Mouse (Mus musculus) spleen, adult 10 weeks (tissue): ENCODE results near the gene Rcan3. TPM values are rescaled to one million over a fixed set of nuclear protein-coding genes. Genes with fewer than 3 reads are reported as not detected.

ENCODE experiments used
- polyA plus RNA-seq: library from polyadenylated mRNA; stranded (reverse); fragments of 350-450 nt; fragmentation: Illumina TruSeq; extraction: RNeasy Lipid Tissue Mini Kit (QIAGEN cat#74804); gene quantifications from one replicate; pipeline ENCODE4 v1.2.3, GENCODE M21; 2015; ENCODE audit warnings: low replicate concordance; ENCODE audit not compliant: insufficient read depth

Rcan3 gene
- polyA plus RNA-seq: 11.0 TPM

DNA sequence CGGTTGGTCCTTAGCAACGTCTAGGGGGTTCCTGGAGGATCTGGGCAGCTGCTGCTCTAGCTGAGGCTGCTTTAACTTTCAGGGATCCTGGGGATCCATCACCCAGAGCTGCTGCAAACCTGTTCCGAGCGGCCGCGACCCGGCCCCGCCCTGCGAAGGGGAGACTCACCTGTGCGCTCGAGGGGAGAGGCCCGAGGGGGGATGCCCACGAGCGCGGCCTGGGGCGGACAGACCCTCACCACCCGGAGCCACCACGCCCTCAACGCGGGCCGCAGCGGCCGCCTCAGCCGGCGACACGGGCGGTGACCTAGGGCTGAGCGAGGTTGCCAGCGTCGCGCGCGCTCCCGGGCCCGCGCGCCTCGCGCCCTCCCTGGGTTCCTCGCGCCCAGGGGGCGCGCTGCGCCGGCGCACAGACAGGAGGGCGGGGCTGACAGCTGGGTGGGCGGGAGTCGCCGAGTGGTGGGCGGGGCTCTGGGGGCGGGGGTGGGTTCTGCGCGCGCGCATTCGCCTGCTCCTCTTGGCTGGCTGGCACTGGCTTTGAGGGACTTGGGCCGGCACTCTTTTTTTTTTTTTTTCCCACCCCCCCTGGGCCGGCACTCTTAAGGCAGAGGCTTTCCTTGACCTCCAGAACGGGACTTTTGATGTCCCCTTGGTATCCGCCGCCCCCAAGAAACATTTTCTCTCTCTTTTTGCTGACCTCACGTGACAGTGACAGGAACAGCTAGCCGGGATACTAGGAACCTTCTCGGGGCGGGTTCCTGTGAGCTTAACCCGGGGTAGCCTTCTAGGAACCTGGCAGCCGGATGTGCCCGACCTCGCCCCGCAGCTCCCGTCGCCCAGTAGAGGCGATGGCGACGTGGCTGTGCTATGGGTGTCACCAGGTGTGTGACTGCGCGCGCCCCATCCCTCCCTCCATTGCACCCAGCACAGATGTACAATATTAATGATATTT lies at the start of gene Rcan3:
Gene Rcan3 (minus strand): TSS at position 411 of the 952 bp plus-strand sequence.

DNA sequence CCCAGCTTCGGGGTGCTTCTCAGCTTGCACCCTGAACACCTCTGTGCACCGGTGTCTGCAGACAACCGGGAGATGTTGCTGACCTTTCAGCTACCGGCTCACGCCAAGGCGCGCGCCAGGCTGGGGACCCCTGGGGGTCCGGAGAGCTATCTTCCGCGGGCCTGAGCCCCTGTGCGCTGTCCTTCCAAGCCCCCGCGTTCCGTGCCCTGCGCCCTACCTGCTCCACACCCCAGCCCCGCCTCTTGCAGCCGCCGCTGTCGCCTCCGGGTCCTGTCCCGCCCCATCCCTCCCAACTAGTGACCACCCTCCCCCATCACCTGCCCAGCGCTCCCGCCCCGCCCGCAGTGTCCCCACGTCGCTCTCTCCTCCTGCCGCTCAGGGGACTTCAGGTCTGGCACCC lies 35.7 kb downstream of the Rcan3 start, which contains the start of gene Ncmap:
Gene Ncmap (minus strand): TSS at position 237 of the 400 bp plus-strand sequence.

Other genes with a start within 250 kb of the Rcan3 start
- gene Clic4, start 161.0 kb downstream of the Rcan3 start, polyA plus RNA-seq: 128 TPM
- gene Srrm1, start 80.5 kb downstream of the Rcan3 start, polyA plus RNA-seq: 212 TPM
- gene Ncmap, start 35.6 kb downstream of the Rcan3 start, polyA plus RNA-seq: 0.28 TPM
- gene Stpg1, start 60.9 kb upstream of the Rcan3 start, polyA plus RNA-seq: not detected
- 19.2 TPM for gene Nipal3, start 61.2 kb upstream of the Rcan3 start, polyA plus RNA-seq
- gene Grhl3, start 139.8 kb upstream of the Rcan3 start, polyA plus RNA-seq: 0.15 TPM